Mouse (Mus musculus) Patski (cell line): ENCODE data around the gene Ttll9. TPM values are rescaled to one million over a fixed set of nuclear protein-coding genes. Genes with fewer than 3 reads are reported as not detected.

Experiments used
- ATAC-seq: fragments of 100-300 bp; one replicate; pipeline ENCODE4 v1.8.0; 2021
- CTCF ChIA-PET: fragments of 350-600 bp; sonication (Branson Sonifier 250); formaldehyde crosslinking; loops from one replicate; lab custom pipeline; 2022; ENCODE audit warnings: inconsistent platforms; lab: Charles Lee
- POLR2A ChIA-PET: fragments of 350-600 bp; sonication (Branson Sonifier 250); formaldehyde crosslinking; loops from one replicate; lab custom pipeline; 2022; ENCODE audit warnings: antibody characterized with exemption, inconsistent platforms; lab: Charles Lee
- DNase-seq: peaks from one replicate; pipeline ENCODE4 v3.0.0-alpha.2; 2011; ENCODE audit warnings: low read depth, low spot score
- H3K27me3 ChIP-seq: fragments of 371-371 bp; one replicate; pipeline ENCODE4 v1.5.1; 2021
- CTCF ChIP-seq: fragments of 100-300 bp; IDR thresholded peaks from one replicate; pipeline ENCODE4 v1.5.1; 2021
- in situ Hi-C: fragments of 300-500 bp; cut with MboI; formaldehyde crosslinking; loops from 3 replicates; pipeline ENCODE4 v1.11.1; 2018; ENCODE audit warnings: low pct_unique_long_range_greater_than_20kb, mixed read lengths
- polyA plus RNA-seq: library from polyadenylated mRNA; unstranded; gene quantifications from one replicate; pipeline ENCODE4 v1.2.3, GENCODE M21; 2021

Ttll9 gene
- polyA plus RNA-seq, 1 experiment from 2014 or later, result 0.45 TPM

- no peak for ATAC-seq
- H3K27me3 ChIP-seq, result peaks cover 32% of the 10 kb centered on the region
- no peak for TF ChIP-seq CTCF
- in situ Hi-C loops, result no loop called here
- ChIA-PET CTCF (interaction anchor here (1.2 to 1.3 kb wide), 2 partner anchors 21 to 27 kb away, joined by 3 read pairs; no protein-coding TSS in a partner anchor), POLR2A (interaction anchor here (0.6 kb wide), 1 partner anchor 201 kb away, joined by 3 read pairs; no protein-coding TSS in a partner anchor)
- no peak for DNase-seq
Observed at GRCm38 (mm10) chr2:152939846-152940245, 22.4 kb upstream of the Ttll9 start.

DNA sequence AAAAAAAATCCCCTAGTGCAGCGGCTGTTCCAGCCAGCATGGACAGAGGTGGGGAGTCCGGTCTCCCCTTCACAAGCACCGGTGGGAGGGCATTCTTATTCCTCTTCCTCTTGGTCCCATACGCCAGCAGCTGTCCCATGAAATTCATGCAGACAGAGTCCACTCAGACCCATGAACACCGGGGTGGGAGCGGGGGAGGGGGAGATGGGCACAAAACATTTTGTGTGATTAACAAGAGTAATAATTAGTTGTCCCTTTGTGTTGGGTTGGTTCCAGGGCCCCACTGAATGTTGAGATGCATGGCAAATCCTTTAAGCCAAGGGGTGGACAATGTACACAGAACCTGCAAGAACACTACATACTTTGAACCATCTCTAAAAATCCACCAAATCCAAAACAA is 21.2 kb upstream of the Ttll9 start:
- no peak for DNase-seq
- ChIA-PET POLR2A (no interaction called here), CTCF (no interaction called here)
- in situ Hi-C loops, result no loop called here
- no peak for TF ChIP-seq CTCF
- peaks cover 38% of the 10 kb centered on the region for H3K27me3 ChIP-seq
- ATAC-seq, result no peak

DNA sequence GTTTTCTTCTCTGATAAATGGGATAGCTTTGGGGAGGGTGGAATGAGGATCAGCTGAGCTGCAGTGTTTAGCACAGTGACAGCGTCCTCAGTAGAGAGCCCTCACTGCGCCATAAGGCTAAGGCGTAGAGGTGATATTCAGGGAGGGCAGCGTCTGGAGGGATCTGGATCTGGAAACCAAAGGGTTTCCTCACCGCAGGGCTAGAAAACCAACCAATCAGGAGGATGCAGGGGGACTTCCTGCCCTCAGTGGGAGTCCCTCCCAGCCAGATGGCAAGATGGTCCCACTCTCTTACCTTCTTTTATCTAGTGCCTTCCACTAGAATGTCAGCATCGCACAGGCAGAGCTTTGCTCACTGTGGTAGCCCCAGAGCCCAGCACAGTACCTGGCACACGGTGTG is 20.5 kb upstream of the Ttll9 start:
- DNase-seq, result no peak
- TF ChIP-seq CTCF, result no peak
- peaks cover 38% of the 10 kb centered on the region for H3K27me3 ChIP-seq
- POLR2A ChIA-PET, result no interaction called here
- in situ Hi-C loops, result no loop called here
- CTCF ChIA-PET, result no interaction called here
- ATAC-seq, result no peak

DNA sequence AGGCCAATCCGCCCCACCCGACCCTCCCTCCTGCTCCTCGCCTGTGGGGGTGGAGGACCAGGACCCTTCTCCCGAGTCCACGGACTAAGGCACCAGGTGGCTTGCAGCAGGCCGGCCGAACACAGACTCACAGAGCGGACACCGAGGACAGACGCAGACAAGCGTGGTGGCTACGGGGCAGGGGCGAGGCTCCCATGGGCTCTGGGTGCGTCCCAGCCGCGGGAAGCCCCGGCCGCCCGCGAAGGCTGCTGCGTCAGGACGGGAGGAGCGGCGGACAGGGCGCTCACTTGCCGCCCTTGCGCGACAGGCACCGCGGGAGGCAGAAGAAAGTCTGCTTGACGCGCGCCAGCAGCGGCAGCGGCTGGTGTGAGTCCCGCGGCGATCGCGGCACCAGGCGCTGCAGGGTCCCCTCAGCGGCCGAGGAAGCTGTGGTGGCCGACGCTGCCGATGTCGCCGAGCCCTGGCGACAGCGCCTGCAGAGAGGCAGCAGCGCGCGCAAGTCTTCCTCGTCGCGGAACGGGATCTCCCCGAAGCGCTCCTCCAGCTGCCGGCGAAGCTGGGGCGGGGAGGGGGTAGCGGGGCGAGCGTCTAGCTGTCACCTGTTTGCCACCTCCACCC is 19.3 kb upstream of the Ttll9 start:
- ATAC-seq (no peak), DNase-seq (no peak)
- in situ Hi-C loops, result no loop called here
- TF ChIP-seq CTCF, result no peak
- ChIA-PET CTCF (no interaction called here), POLR2A (no interaction called here)
- H3K27me3 ChIP-seq, result peaks cover 38% of the 10 kb centered on the region

- DNase-seq, result no peak
- in situ Hi-C loops, result no loop called here
- POLR2A ChIA-PET, result no interaction called here
- CTCF ChIA-PET, result interaction anchor here (1.4 to 1.9 kb wide), 3 partner anchors 10 to 71 kb away, joined by 4 to 6 read pairs (median 5); partner anchors contain the start of gene Foxs1
- ATAC-seq, result no peak
- H3K27me3 ChIP-seq, result peaks cover 38% of the 10 kb centered on the region
- TF ChIP-seq CTCF, result no peak
Observed at GRCm38 (mm10) chr2:152943568-152943967, 18.7 kb upstream of the Ttll9 start.

DNA sequence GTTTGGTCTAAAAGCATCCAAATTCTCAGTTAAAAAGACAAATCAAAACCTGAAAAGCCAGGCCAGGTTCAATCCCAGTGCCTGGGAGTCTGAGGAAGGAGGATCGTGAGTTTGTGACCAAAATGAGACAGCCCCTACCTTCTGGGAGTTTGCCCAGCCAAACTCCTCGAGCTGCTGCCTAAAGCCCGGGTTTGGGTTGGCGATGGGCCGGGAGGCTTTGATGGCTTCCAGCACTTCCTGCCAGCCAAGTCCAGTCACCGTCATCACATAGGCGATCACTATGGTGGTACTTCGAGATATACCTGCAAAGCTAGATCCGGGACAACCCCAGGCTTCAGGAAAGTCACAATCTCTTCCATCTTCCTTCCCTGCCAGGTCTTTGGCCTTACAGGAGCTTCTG is 18.3 kb upstream of the Ttll9 start:
- TF ChIP-seq CTCF, result no peak
- H3K27me3 ChIP-seq, result peaks cover 38% of the 10 kb centered on the region
- in situ Hi-C loops, result no loop called here
- ChIA-PET POLR2A (no interaction called here), CTCF (interaction anchor here (1.1 to 1.9 kb wide), 4 partner anchors 11 to 70 kb away, joined by 3 to 6 read pairs (median 4); partner anchors contain the start of gene Foxs1)
- ATAC-seq, result no peak
- DNase-seq, result no peak

DNA sequence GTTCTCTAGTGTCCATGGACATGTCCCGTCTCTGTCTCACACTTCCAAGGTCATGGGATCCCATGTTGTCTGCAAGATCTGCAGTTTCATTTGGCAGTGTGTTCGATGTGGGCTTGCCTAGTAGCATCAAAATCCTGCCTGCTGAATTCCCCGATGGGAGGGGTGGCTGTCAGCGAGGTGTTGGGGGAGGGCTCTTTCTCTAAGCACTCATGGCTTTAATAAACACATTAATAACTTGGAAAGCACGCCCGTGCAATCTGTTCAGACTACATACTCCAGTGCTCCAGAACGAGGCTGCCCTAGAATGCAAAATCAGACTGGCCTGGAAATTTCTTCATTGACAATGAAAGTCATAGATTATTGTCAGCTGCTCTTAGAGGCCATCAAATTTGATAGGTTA is 15.2 kb upstream of the Ttll9 start:
- ChIA-PET CTCF (no interaction called here), POLR2A (interaction anchor here (0.7 kb wide), 1 partner anchor 63 kb away, joined by 3 read pairs; no protein-coding TSS in a partner anchor)
- in situ Hi-C loops, result no loop called here
- DNase-seq (no peak), ATAC-seq (no peak)
- H3K27me3 ChIP-seq, result peaks cover 44% of the 10 kb centered on the region
- TF ChIP-seq CTCF, result no peak

DNA sequence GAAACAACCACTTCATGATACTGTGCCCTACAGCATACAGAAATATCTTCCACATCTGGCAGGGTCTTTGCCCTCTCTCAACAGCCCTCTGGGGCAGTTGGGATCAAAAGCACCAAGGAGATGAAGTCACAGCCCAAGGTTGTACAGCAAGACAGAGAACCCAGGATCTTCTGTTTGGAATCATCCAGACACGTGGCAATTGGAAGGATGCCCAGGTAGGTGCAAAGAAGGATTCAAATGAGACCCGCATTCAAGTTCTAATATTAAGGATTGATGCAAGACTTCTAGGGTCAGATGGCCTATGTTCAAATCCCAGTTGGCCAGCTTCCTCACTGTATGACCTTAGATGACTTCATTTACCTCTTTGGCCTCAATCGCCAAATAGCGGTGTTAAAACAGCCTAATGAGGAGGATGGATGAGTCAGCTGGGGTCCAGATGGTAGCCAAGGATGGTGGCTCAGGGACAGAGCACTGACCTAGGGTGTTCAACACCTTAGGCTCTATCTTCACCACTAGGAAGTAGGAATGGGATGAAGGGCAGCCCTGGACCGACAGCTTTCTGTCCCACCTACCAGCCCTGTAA is 13.8 kb upstream of the Ttll9 start:
- H3K27me3 ChIP-seq, result peaks cover 45% of the 10 kb centered on the region
- POLR2A ChIA-PET, result no interaction called here
- CTCF ChIA-PET, result interaction anchor here (2.5 kb wide), 1 partner anchor 64 kb away, joined by 5 read pairs; no protein-coding TSS in a partner anchor
- TF ChIP-seq CTCF, result no peak
- DNase-seq (no peak), ATAC-seq (no peak)
- in situ Hi-C loops, result no loop called here

DNA sequence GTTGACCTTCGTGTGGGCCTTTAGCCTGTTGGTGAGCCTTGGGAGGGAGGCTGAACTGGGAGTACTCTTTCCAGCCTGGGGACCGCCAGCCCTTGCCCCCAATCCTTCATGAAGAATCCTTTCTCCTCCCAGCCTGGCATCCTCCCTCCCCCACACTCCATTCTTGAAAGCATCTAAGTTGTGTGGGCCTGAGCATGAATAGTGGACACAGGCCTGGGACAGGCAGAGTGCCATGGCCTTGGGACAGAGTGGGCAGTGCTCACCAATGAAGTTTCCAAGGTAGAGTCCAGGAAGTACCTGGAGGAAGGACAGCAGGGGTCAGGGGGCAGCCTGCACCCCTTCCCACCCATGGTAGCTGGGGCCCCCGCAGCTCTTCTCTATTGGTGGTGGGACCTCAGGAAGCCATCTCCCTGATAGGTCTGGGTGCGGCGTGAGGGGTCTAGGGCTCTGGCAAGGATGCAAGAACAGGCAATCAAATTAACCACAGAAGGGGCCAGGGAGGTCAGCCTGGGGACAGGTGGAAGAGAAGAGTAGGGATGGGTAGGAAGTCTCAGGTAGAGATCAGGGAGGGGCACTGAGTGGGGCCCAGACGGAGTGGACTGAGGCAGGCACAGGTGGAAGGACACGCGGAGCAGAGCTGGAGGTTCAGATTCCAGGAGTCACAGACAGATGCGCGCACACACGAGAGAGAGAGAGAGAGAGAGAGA is 11.8 kb upstream of the Ttll9 start:
- in situ Hi-C loops, result no loop called here
- ATAC-seq, result no peak
- no peak for DNase-seq
- POLR2A ChIA-PET, result no interaction called here
- CTCF ChIA-PET, result no interaction called here
- TF ChIP-seq CTCF, result no peak
- peaks cover 40% of the 10 kb centered on the region for H3K27me3 ChIP-seq

DNA sequence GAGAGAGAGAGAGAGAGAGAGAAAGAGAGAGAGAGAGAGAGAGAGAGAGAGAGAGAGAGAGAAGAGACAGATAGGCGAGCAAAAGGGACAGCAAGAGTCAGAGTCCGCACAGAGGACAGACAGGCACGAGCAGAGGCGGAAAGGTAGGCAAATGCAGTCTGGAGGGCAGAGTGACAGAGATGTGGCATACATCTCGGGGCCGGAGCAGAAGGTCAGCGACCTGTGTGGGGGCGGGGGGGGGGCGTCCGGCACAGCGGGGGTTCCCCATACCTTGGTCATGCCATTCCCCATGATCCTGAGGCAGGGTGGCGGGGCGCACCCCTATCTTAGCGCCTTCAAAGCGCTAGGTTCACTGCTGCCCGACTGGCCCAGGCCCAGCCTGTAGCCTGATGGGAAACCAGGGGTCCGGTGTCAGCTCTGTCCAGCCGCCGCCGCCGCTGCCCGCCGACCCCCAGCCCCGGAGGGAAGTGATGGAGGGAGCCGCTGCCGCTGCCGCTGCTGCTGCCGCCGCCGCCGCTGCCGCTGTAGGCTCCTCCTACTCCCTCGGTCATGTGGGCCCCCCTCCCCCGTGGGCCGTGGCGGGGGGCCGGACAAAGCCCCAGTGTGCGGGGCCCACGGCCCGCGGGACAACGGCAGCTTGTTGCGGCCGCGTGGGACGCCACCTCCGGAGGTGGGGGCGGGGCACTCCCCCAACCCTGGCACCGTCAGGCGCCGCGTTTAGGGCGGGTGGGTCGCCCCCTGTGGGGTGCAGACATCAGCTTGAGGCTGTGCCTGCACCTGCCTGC is 11.0 kb upstream of the Ttll9 start, which contains the start of gene Dusp15:
TSS of gene Dusp15 (minus strand) at position 634 of the 785 bp plus-strand sequence.
- DNase-seq (no peak), ATAC-seq (peak; percentile 41)
- CTCF ChIA-PET, result no interaction called here
- no peak for TF ChIP-seq CTCF
- in situ Hi-C loops, result no loop called here
- POLR2A ChIA-PET, result no interaction called here
- H3K27me3 ChIP-seq, result peaks cover 39% of the 10 kb centered on the region
